Mouse (Mus musculus): Measurements from ENCODE around the gene Mical3. TPM values are rescaled to one million over a fixed set of nuclear protein-coding genes. Genes with fewer than 3 reads are reported as not detected.

The Mical3 gene
- total and polyA plus RNA-seq, 3 experiments, result 52.1 to 127 (median 114) TPM

GRCm38 (mm10) chr6:121096390-121096789, 34.4 kb downstream of the Mical3 start:
- 91% methylated on average over 8 of the region's 8 CpGs for WGBS
- Histone ChIP-seq H3K79me2 (replicated peaks; ENCODE audit: control insufficient read depth, insufficient read depth, low read length) (peaks cover 5% of the 10 kb centered on the region), H3K4me3 (no peak overlapping the region), H3K27ac (no peak overlapping the region), H3K36me3 (ENCODE audit: control insufficient read depth, insufficient read depth, low read length) (no peaks in the 10 kb centered on the region), H3K4me1 (ENCODE audit: control insufficient read depth, insufficient read depth, low read length) (peaks cover 16% of the 10 kb centered on the region), H3K9ac (ENCODE audit: low read depth, low read length) (no peak overlapping the region), H3K27me3 (ENCODE audit: control insufficient read depth, insufficient read depth, low read length) (no peaks in the 10 kb centered on the region)
- TF ChIP-seq POLR2A (IDR thresholded peaks at IDR 0.05; ENCODE audit: insufficient read depth, low read depth, low read length) (no peak), EP300 (IDR thresholded peaks at IDR 0.05; ENCODE audit: insufficient read depth, low read depth, low read length) (no peak), CTCF (IDR thresholded peaks at IDR 0.05) (no peak)
- intact Hi-C loops (cut with DNase I), result no loop called here
- DNase-seq, result no peak

- Histone ChIP-seq H3K27me3 (ENCODE audit: control insufficient read depth, insufficient read depth, low read length) (no peaks in the 10 kb centered on the region), H3K36me3 (ENCODE audit: control insufficient read depth, insufficient read depth, low read length) (no peaks in the 10 kb centered on the region), H3K79me2 (replicated peaks; ENCODE audit: control insufficient read depth, insufficient read depth, low read length) (peaks cover 3% of the 10 kb centered on the region), H3K4me3 (no peak overlapping the region), H3K4me1 (ENCODE audit: control insufficient read depth, insufficient read depth, low read length) (peaks cover 13% of the 10 kb centered on the region), H3K27ac (no peak overlapping the region), H3K9ac (ENCODE audit: low read depth, low read length) (no peak overlapping the region)
- 43% methylated on average over 8 of the region's 8 CpGs for WGBS
- TF ChIP-seq EP300 (IDR thresholded peaks at IDR 0.05; ENCODE audit: insufficient read depth, low read depth, low read length) (0 out of 2 replicates have a peak, but pooled peaks have one; percentile 26), CTCF (IDR thresholded peaks at IDR 0.05) (no peak)
- DNase-seq, result peak in 1 of 2 experiments; percentile 6
- intact Hi-C loops (cut with DNase I), result no loop called here
These were observed 37.0 kb downstream of the Mical3 start for GRCm38 (mm10) chr6:121093662-121094408.

- intact Hi-C loops (cut with DNase I), result no loop called here
- TF ChIP-seq POLR2A (IDR thresholded peaks at IDR 0.05; ENCODE audit: insufficient read depth, low read depth, low read length) (no peak), EP300 (IDR thresholded peaks at IDR 0.05; ENCODE audit: insufficient read depth, low read depth, low read length) (peak; percentile 39; the same call in 1 of the 2 replicates)
- Histone ChIP-seq H3K4me1 (ENCODE audit: control insufficient read depth, insufficient read depth, low read length) (peaks cover 20% of the 10 kb centered on the region), H3K4me3 (no peak overlapping the region), H3K36me3 (ENCODE audit: control insufficient read depth, insufficient read depth, low read length) (no peaks in the 10 kb centered on the region), H3K27me3 (ENCODE audit: control insufficient read depth, insufficient read depth, low read length) (no peaks in the 10 kb centered on the region), H3K79me2 (replicated peaks; ENCODE audit: control insufficient read depth, insufficient read depth, low read length) (peaks cover 1% of the 10 kb centered on the region), H3K9ac (ENCODE audit: low read depth, low read length) (no peak overlapping the region), H3K27ac (peak overlapping the region; percentile 31; the same call in 1 of the 2 replicates)
- DNase-seq, result no peak
- 59% methylated on average over 11 of the region's 11 CpGs for WGBS
These were observed 40.0 kb downstream of the Mical3 start for GRCm38 (mm10) chr6:121090786-121091185.

- Histone ChIP-seq H3K9ac (ENCODE audit: low read depth, low read length) (no peak overlapping the region), H3K4me1 (ENCODE audit: control insufficient read depth, insufficient read depth, low read length) (peaks cover 25% of the 10 kb centered on the region)
- intact Hi-C loops (cut with DNase I), result no loop called here
These were observed 43.1 kb downstream of the Mical3 start for GRCm38 (mm10) chr6:121087586-121088245.

GRCm38 (mm10) chr6:121087127-121087526, 43.7 kb downstream of the Mical3 start:
- peak overlapping the region; percentile 60 for H3K27ac ChIP-seq
- TF ChIP-seq CTCF (IDR thresholded peaks at IDR 0.05) (no peak), POLR2A (IDR thresholded peaks at IDR 0.05; ENCODE audit: insufficient read depth, low read depth, low read length) (no peak), EP300 (IDR thresholded peaks at IDR 0.05; ENCODE audit: insufficient read depth, low read depth, low read length) (no peak)
- 70% methylated on average over 10 of the region's 10 CpGs for WGBS
- no peaks in the 10 kb centered on the region for H3K36me3 ChIP-seq (ENCODE audit: control insufficient read depth, insufficient read depth, low read length)
- peaks cover 28% of the 10 kb centered on the region for H3K4me1 ChIP-seq (ENCODE audit: control insufficient read depth, insufficient read depth, low read length)
- H3K4me3 ChIP-seq, result no peak overlapping the region
- DNase-seq, result no peak
- H3K79me2 ChIP-seq (replicated peaks; ENCODE audit: control insufficient read depth, insufficient read depth, low read length), result no peaks in the 10 kb centered on the region; the same call in none of the 2 replicates
- no peaks in the 10 kb centered on the region for H3K27me3 ChIP-seq (ENCODE audit: control insufficient read depth, insufficient read depth, low read length)
- intact Hi-C loops (cut with DNase I), result no loop called here
- H3K9ac ChIP-seq (ENCODE audit: low read depth, low read length), result no peak overlapping the region

More at GRCm38 (mm10) chr6:121087586-121088245, 43.1 kb downstream of the Mical3 start:
- Histone ChIP-seq H3K79me2 (replicated peaks; ENCODE audit: control insufficient read depth, insufficient read depth, low read length) (no peaks in the 10 kb centered on the region; the same call in none of the 2 replicates), H3K4me3 (no peak overlapping the region), H3K27ac (peak overlapping the region; percentile 60), H3K36me3 (ENCODE audit: control insufficient read depth, insufficient read depth, low read length) (no peaks in the 10 kb centered on the region), H3K27me3 (ENCODE audit: control insufficient read depth, insufficient read depth, low read length) (no peaks in the 10 kb centered on the region)
- DNase-seq, result peak in 1 of 2 experiments; percentile 72
- TF ChIP-seq CTCF (IDR thresholded peaks at IDR 0.05), result no peak
- TF ChIP-seq POLR2A (IDR thresholded peaks at IDR 0.05; ENCODE audit: insufficient read depth, low read depth, low read length), result no peak
- 0 out of 2 replicates have a peak, but pooled peaks have one; percentile 39 for TF ChIP-seq EP300 (IDR thresholded peaks at IDR 0.05; ENCODE audit: insufficient read depth, low read depth, low read length)
- 66% methylated on average over 22 of the region's 22 CpGs for WGBS

- no peak for DNase-seq
These were observed 44.6 kb downstream of the Mical3 start for GRCm38 (mm10) chr6:121086226-121086625.

More at GRCm38 (mm10) chr6:121086226-121086625, 44.6 kb downstream of the Mical3 start:
- no peak overlapping the region for H3K4me3 ChIP-seq
- 83% methylated on average over 9 of the region's 9 CpGs for WGBS
- peaks cover 33% of the 10 kb centered on the region for H3K4me1 ChIP-seq (ENCODE audit: control insufficient read depth, insufficient read depth, low read length)
- TF ChIP-seq CTCF (IDR thresholded peaks at IDR 0.05), result no peak
- no peak for TF ChIP-seq EP300 (IDR thresholded peaks at IDR 0.05; ENCODE audit: insufficient read depth, low read depth, low read length)
- TF ChIP-seq POLR2A (IDR thresholded peaks at IDR 0.05; ENCODE audit: insufficient read depth, low read depth, low read length), result no peak
- peaks cover 3% of the 10 kb centered on the region for H3K79me2 ChIP-seq (replicated peaks; ENCODE audit: control insufficient read depth, insufficient read depth, low read length)
- no peaks in the 10 kb centered on the region for H3K36me3 ChIP-seq (ENCODE audit: control insufficient read depth, insufficient read depth, low read length)
- H3K9ac ChIP-seq (ENCODE audit: low read depth, low read length), result no peak overlapping the region
- intact Hi-C loops (cut with DNase I), result no loop called here
- no peaks in the 10 kb centered on the region for H3K27me3 ChIP-seq (ENCODE audit: control insufficient read depth, insufficient read depth, low read length)
- H3K27ac ChIP-seq, result no peak overlapping the region
